Mouse (Mus musculus) liver, embryonic 16.5 days (tissue): Measurements from ENCODE around the gene Nxpe5. TPM values are rescaled to one million over a fixed set of nuclear protein-coding genes. Genes with fewer than 3 reads are reported as not detected.

Experiments used
- ATAC-seq: fragments of 200-750 bp; cut with Nextera tagmentation; 2 replicates; pipeline ENCODE4 v1.8.0; 2017; ENCODE audit warnings: low read depth, mild to moderate bottlenecking, moderate number of reproducible peaks, moderate library complexity
- H3K27ac ChIP-seq: fragments of 300-500 bp; sonication (generic); 2 replicates; pipeline ENCODE4 v1.5.1; 2014; ENCODE audit warnings: mild to moderate bottlenecking, low read length
- H3K27me3 ChIP-seq: fragments of 300-500 bp; sonication (generic); 2 replicates; pipeline ENCODE4 v1.6.1; 2014; ENCODE audit warnings: low read depth, low read length, mixed read lengths; ENCODE audit not compliant: control insufficient read depth, insufficient read depth
- H3K36me3 ChIP-seq: fragments of 300-500 bp; sonication (generic); 2 replicates; pipeline ENCODE4 v1.6.1; 2014; ENCODE audit warnings: mild to moderate bottlenecking; ENCODE audit not compliant: control insufficient read depth, insufficient read depth
- H3K4me1 ChIP-seq: fragments of 300-500 bp; sonication (generic); 2 replicates; pipeline ENCODE4 v1.6.1; 2014; ENCODE audit warnings: low read depth, low read length, mixed read lengths; ENCODE audit not compliant: control insufficient read depth
- H3K4me2 ChIP-seq: fragments of 300-500 bp; sonication (generic); 2 replicates; pipeline ENCODE4 v1.6.1; 2014; ENCODE audit warnings: low read depth, low read length, mixed read lengths
- H3K4me3 ChIP-seq: fragments of 300-500 bp; sonication (generic); 2 replicates; pipeline ENCODE4 v1.5.1; 2014; ENCODE audit warnings: low read depth, mild to moderate bottlenecking, low read length
- H3K9ac ChIP-seq: fragments of 300-500 bp; sonication (generic); 2 replicates; pipeline ENCODE4 v1.6.1; 2014; ENCODE audit warnings: low read depth, low read length
- H3K9me3 ChIP-seq: fragments of 300-500 bp; sonication (generic); replicated peaks from 2 replicates; pipeline ENCODE4 v1.6.1; 2016; ENCODE audit warnings: low read length; ENCODE audit not compliant: control insufficient read depth
- WGBS: fragments of 180-500 bp; shearing (Covaris S2); extraction: QIAGEN DNeasy Blood & Tissue Kit; methylation state at CpG from one replicate; pipeline ENCODE4 v1.1.7; 2014; ENCODE audit not compliant: insufficient replicate concordance; 5-methylcytosine and 5-hydroxymethylcytosine counted together
- polyA plus RNA-seq: library from polyadenylated mRNA; unstranded; fragments of >200 nt; fragmentation: Nextera tagmentation; extraction: Ambion mirVana; gene quantifications from 2 replicates; pipeline ENCODE4 v1.2.1, GENCODE M21; 2015

Nxpe5 gene
- polyA plus RNA-seq, 1 experiment from 2014 or later, result 0.09 TPM

DNA sequence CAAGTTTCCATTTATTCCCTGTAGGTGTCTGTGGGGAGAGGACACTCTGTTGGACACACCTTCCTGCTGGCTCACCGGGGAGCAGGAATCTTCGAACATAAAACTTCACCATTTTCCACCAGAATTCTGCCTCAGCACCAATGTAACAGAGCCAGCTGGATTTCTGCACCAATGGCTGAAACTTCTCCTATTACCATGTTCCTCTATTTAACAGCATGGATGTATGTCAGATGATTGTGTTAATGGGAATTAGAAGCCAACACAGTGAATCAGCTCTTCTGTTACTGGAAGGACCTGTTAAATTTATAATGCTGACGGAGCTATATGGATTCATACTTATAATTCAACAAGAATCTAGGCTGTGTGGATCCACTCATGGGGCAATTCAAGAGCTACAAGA, 3.8 kb downstream of the Nxpe5 start:
- H3K27ac ChIP-seq, result no peak overlapping the region
- no peak overlapping the region for H3K4me3 ChIP-seq
- no peaks in the 10 kb centered on the region for H3K4me1 ChIP-seq
- ATAC-seq, result no peak
- H3K9me3 ChIP-seq, result no peaks in the 10 kb centered on the region
- no peaks in the 10 kb centered on the region for H3K27me3 ChIP-seq
- H3K9ac ChIP-seq, result no peak overlapping the region
- 77% methylated on average over 3 of the region's 3 CpGs for WGBS
- H3K4me2 ChIP-seq, result no peak overlapping the region
- no peaks in the 10 kb centered on the region for H3K36me3 ChIP-seq

GRCm38 (mm10) chr5:138233778-138234177, 8.1 kb downstream of the Nxpe5 start:
- Histone ChIP-seq H3K9ac (no peak overlapping the region), H3K4me2 (no peak overlapping the region), H3K27me3 (no peaks in the 10 kb centered on the region), H3K27ac (no peak overlapping the region), H3K4me1 (no peaks in the 10 kb centered on the region), H3K36me3 (no peaks in the 10 kb centered on the region), H3K4me3 (no peak overlapping the region), H3K9me3 (no peaks in the 10 kb centered on the region)
- 71% methylated on average over 2 of the region's 2 CpGs for WGBS
- ATAC-seq, result no peak

- Histone ChIP-seq H3K9me3 (no peaks in the 10 kb centered on the region), H3K27me3 (no peaks in the 10 kb centered on the region), H3K4me1 (no peaks in the 10 kb centered on the region), H3K36me3 (no peaks in the 10 kb centered on the region), H3K4me3 (no peak overlapping the region), H3K4me2 (no peak overlapping the region), H3K27ac (no peak overlapping the region), H3K9ac (no peak overlapping the region)
- ATAC-seq, result peak; percentile 53
These were observed 8.5 kb downstream of the Nxpe5 start for GRCm38 (mm10) chr5:138234224-138234623.

GRCm38 (mm10) chr5:138241511-138241910, 15.8 kb downstream of the Nxpe5 start:
- Histone ChIP-seq H3K27ac (no peak overlapping the region), H3K36me3 (no peaks in the 10 kb centered on the region), H3K4me1 (no peaks in the 10 kb centered on the region), H3K27me3 (no peaks in the 10 kb centered on the region), H3K9me3 (no peaks in the 10 kb centered on the region), H3K4me2 (no peak overlapping the region), H3K9ac (no peak overlapping the region), H3K4me3 (no peak overlapping the region)
- 11% methylated on average over 2 of the region's 2 CpGs for WGBS
- no peak for ATAC-seq

DNA sequence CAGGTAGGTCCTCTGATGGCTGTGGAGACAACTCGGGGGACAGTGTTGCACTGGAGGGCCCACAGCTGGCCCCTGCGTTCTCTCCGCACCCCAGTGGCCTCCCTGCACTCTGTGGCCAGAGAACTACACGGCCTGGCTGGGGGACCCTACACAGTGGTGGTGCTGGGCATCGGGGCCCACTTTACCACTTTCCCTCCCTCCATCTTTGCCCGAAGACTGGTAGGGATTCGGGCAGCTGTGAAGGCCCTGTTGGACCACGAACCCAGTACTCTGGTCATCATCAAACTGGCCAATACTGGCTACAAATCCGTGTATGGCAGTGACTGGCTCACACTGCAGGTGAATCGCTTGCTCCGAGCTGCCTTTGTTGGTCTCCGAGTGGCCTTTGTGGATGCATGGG, 25.4 kb downstream of the Nxpe5 start:
- H3K4me2 ChIP-seq, result no peak overlapping the region
- no peaks in the 10 kb centered on the region for H3K27me3 ChIP-seq
- no peaks in the 10 kb centered on the region for H3K36me3 ChIP-seq
- no peak overlapping the region for H3K9ac ChIP-seq
- H3K4me1 ChIP-seq, result peaks cover 7% of the 10 kb centered on the region
- no peak overlapping the region for H3K27ac ChIP-seq
- H3K9me3 ChIP-seq, result no peaks in the 10 kb centered on the region
- WGBS, result 76% methylated on average over 12 of the region's 12 CpGs
- no peak for ATAC-seq
- H3K4me3 ChIP-seq, result no peak overlapping the region

DNA sequence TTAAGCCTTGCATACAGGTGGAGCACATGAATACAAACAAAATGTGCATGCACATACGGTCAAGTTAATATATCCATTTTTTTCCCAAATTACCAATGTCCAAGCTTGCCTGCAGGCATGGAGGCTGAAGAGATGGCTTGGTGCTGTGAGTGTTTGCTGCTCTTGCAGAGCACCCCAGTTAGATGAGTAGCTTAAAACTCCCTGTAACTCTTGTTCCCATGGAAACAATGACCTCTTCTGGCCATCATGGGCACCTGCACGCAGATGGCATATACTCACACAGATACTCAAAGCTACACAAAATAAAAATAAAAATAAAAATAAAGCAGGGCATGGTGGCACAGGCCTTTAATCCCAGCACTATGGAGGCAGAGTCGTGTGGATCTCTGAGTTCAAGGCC, 27.4 kb downstream of the Nxpe5 start:
- Histone ChIP-seq H3K4me3 (no peak overlapping the region), H3K27ac (no peak overlapping the region), H3K4me2 (no peak overlapping the region), H3K9me3 (no peaks in the 10 kb centered on the region), H3K36me3 (no peaks in the 10 kb centered on the region), H3K27me3 (no peaks in the 10 kb centered on the region), H3K9ac (no peak overlapping the region), H3K4me1 (peaks cover 19% of the 10 kb centered on the region)
- ATAC-seq, result no peak
- 76% methylated on average over 3 of the region's 3 CpGs for WGBS

- under 1% methylated on average over 38 of the region's 38 CpGs for WGBS
- peak; percentile 99 for ATAC-seq
- no peaks in the 10 kb centered on the region for H3K27me3 ChIP-seq
- no peaks in the 10 kb centered on the region for H3K9me3 ChIP-seq
- peak within 1 kb of the TSS; percentile 92 for H3K4me2 ChIP-seq
- peak within 1 kb of the TSS; percentile 80 for H3K9ac ChIP-seq
- H3K4me3 ChIP-seq, result peak within 1 kb of the TSS; percentile 88
- peaks cover 2% of the 10 kb centered on the region; the same call in 1 of the 2 replicates for H3K36me3 ChIP-seq
- peak within 1 kb of the TSS; percentile 82 for H3K27ac ChIP-seq
- H3K4me1 ChIP-seq, result peaks cover 31% of the 10 kb centered on the region
These were observed 29.8 kb downstream of the Nxpe5 start, which contains the start of gene Lamtor4 for GRCm38 (mm10) chr5:138255353-138256093. Gene Lamtor4, plus strand, starts transcription at chr5:138255482.

DNA sequence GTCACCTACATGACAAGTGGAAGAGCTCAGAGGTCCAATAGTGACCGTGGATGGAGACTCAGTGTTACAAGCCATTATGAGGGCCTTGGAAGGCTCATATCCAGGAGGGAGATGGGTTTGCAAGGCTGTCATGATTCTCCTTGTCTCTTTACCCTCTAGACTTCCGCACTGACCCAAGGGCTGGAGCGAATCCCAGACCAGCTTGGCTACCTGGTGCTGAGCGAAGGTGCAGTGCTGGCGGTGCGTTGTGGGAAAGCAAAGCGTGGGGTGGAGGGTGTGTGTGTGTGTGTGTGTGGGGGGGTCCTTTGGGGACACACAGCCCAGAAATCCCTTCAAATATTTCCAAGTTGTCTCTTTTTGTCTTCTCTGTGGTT, 30.4 kb downstream of the Nxpe5 start:
- peaks cover 36% of the 10 kb centered on the region for H3K4me1 ChIP-seq

GRCm38 (mm10) chr5:138256966-138257584, 31.4 kb downstream of the Nxpe5 start:
- ATAC-seq, result no peak
- no peaks in the 10 kb centered on the region for H3K9me3 ChIP-seq
- no peak overlapping the region for H3K4me2 ChIP-seq
- 32% methylated on average over 10 of the region's 10 CpGs for WGBS
- H3K9ac ChIP-seq, result no peak overlapping the region
- peak overlapping the region; percentile 82 for H3K27ac ChIP-seq
- H3K36me3 ChIP-seq, result peaks cover 5% of the 10 kb centered on the region
- H3K27me3 ChIP-seq, result no peaks in the 10 kb centered on the region
- peaks cover 45% of the 10 kb centered on the region for H3K4me1 ChIP-seq
- H3K4me3 ChIP-seq, result peak overlapping the region; percentile 88

More for the DNA sequence above, 30.4 kb downstream of the Nxpe5 start:
- Histone ChIP-seq H3K27me3 (no peaks in the 10 kb centered on the region), H3K36me3 (peaks cover 2% of the 10 kb centered on the region; the same call in 1 of the 2 replicates), H3K4me3 (peak overlapping the region; percentile 88), H3K4me2 (peak overlapping the region; percentile 92), H3K9me3 (no peaks in the 10 kb centered on the region), H3K27ac (peak overlapping the region; percentile 82), H3K9ac (peak overlapping the region; percentile 80)
- 5% methylated on average over 7 of the region's 7 CpGs for WGBS
- no peak for ATAC-seq
